Mouse (Mus musculus) hematopoietic stem cell, adult 5-6 weeks (primary cell): Measurements from ENCODE around the gene Knstrn. TPM values are rescaled to one million over a fixed set of nuclear protein-coding genes. Genes with fewer than 3 reads are reported as not detected.

Experiments
- ATAC-seq, 2 experiments: fragments of 125-278 bp in 1 of 2; replicated peaks in 1 of 2; 2 replicates each; pipeline ENCODE4 v1.8.0; 2016 to 2017; ENCODE audit warnings: inconsistent platforms in 2 of 2, mild to moderate bottlenecking in 2 of 2, moderate number of reproducible peaks in 2 of 2, low read depth in 1 of 2, moderate TSS enrichment in 1 of 2; ENCODE audit not compliant: low FRiP score in 2 of 2, poor library complexity in 2 of 2, severe bottlenecking in 2 of 2, insufficient read depth in 1 of 2, low TSS enrichment in 1 of 2
- total RNA-seq: library from RNA; stranded (forward); fragments of 172-1452, 232-1000 nt; gene quantifications from 2 replicates; pipeline ENCODE4 v1.2.3, GENCODE M21; 2017

Gene Knstrn
- total RNA-seq, 1 experiment from 2014 or later = 151 TPM

DNA sequence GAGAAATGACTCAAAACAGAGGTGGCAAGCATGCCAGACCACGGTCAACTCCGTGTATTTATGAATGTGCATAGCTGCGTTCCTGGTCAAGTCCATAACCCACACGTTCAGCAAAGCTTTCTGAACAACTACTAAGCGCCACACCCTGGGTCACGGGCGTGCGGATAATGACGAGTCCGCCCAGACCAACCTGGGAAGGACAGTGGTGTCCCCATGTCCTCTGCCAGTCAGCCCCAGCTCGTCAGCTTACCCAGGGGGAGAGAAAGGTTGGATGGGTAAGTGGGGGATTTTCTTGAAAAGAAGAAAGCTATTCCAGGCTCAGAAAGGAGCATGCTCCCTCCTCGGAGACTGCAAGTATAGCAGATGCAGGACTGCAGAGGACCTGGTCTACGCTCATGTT, 73.6 kb downstream of the Knstrn start:
- 0 out of 4 replicates have a peak, but pooled peaks of 1 of the 2 experiments have one; percentile 4 for ATAC-seq

DNA sequence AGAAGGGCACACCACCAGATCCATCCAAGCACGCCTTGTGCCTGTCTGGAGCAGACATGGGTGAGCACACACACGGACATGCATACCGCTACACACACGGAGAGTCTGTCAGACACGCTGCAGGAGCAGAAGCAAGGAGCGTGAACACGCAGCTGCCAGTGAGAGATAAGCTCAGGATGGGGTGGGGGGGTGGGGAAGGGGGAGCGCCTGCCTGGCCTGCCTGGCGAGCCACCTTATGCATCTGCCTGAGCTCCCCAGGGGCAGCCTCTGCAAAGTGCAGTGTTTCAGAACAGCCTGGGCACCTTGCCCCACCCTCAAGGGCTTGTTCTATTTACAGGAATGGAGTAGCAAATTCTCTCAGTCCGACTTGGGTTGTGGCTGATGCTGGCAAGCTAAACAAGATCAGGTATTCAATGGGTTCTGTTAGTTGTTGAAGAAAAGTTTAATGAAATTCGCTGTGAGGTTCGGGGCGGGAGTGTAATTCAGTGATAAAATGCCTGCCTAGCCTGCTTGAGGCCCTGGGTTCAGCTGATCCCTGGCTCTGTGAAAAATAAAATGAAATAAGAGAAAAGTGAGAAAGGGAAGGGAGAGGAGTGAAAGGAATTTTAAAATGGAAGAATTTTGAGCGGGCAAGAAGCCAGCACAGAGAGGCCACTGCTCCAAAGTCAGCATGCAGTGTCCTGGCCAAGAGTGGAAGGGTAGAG, 74.2 kb downstream of the Knstrn start:
- 0 out of 4 replicates have a peak, but pooled peaks have one; percentile 5 to 10 for ATAC-seq

DNA sequence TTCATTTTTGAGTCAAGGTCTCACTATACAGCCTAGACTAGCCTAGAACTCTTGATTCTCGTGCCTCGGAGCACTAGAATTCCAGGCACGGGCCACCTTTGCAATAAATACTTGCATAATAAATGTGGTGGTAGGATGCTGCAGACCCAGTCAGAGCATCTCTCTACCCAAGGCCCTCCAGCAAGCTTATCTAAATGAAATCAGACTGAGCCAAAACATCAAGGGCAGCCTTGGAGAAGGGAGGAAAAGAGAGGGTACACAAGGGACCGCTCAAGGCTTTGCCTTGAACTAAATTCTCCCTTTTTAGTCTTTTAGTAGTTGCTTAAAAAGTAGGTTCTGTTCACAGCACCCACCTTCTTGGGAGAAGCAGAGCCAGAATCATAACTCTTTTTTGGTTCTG, 77.4 kb downstream of the Knstrn start:
- ATAC-seq = no peak

DNA sequence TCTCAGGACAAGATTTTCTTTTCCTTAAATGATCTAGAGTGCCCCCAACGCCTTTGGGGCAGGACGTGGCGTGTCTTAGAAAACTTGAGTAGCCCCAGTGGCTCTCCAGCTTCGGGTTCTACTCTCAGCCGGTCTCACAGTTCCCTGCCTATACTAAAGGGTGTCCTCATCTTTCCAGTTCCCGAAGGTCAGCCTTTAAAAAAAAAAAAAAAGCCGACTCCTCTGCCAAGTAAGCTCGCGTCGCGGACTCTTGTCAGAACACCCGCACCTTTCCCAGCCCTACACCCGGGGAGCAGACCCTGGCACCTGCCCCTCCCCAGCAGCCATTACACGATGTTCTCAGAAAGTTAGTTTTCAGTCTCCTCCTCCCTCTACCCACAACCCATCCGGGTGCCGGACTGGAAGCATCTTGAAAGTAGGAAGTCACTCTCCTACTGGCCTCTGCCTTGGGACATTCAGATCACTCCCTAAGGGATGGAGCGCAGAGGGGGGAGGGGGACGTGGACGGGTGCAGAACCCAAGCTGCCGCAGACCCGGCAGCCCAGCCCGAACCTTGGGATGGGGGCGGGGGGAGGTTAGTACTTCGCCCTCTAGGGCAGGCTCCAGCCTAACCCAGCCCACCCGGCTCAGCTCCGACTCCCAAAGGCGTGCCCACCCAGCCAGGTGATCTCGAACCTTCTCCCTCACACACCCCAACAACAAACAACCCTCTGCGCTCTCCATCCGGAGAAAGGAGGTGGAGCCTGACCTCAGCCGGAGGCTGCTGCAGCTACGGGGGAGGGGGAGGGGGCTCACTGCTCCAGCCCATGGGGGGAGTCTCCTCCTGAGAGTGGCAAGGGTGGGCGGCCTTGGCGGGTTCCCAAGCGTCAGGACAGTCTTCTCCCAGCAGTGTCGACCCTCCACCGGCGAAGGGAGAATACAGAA, 82.4 kb downstream of the Knstrn start:
- ATAC-seq = peak in 1 of 2 experiments; percentile 50; a peak in 2 of 4 replicates

DNA sequence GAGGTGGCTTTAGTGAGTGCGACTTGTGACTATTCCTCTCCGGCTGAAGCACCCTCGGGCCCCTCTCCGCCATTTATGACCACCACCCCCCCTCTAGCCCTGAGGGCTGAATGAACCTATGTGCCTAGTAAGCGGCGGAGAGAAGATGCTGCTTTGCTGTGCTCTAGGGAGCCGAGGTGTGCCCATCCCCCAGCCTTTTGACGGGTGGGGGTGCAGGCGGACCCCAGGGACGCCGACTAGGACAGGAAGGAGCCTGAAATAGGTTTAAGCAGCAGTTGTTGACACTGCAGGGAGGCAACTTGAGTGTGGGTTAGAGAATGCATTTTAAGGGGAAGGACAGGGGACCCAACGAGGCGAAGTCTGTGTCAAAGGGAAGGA, 83.1 kb downstream of the Knstrn start:
- no peak for ATAC-seq

DNA sequence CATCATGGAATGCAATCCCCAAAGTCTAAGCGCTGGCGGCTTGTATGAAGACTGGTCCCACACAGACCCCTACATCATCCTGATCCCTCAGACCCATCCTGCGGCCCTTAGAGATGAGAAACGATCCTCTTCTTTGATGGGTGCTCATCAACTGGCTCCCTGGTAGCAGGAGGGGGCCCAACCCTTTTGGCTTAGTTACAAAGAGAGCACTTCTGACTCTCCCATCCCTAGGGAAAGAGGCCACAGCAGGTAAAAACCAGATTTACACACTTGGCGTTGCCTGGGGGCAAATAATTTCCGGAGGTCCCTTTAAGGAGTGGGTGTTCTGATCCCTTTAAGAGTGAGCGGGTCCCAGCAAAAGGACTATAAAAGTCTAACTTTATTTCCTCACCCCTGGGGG, 83.6 kb downstream of the Knstrn start:
- no peak for ATAC-seq

DNA sequence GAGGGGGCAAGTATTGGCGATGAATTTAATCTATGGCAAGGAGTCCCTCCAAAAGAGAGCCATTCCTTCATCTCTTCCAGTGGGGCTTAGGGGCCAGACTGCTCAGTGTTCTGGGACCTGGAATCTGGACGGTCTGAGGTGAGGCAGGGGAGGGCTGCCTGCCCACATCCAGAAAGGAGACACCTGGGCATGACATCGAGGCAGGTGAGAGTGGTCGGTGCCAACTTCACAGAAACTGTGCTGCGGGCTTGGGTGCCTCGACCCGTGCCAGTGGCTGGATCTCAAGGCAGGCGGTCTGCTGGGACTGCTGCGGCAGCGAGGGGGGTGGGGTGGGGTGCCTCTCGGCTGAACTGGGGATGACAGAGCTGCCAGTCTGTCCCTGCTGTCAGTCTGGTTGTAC, 84.0 kb downstream of the Knstrn start:
- ATAC-seq = no peak

DNA sequence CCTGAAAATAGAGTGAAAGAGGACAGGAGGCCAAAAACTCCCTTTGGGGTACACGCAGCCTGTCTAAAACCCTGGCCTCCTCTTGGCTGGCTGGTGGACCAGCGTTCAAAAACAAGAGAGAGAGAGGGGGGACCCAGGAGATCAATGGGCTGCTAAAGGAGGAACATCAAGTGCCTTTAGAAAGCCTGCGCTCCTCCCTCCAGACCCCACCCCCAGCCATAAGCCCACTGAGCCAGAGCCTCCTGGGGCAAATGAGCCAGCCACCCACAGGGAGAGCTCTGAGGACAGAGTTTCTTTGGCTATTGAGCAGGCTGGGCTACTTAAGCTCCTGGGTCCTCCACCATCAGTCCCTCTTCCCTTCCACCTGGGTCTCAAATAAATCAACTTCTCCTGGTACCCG, 85.0 kb downstream of the Knstrn start:
- no peak for ATAC-seq

DNA sequence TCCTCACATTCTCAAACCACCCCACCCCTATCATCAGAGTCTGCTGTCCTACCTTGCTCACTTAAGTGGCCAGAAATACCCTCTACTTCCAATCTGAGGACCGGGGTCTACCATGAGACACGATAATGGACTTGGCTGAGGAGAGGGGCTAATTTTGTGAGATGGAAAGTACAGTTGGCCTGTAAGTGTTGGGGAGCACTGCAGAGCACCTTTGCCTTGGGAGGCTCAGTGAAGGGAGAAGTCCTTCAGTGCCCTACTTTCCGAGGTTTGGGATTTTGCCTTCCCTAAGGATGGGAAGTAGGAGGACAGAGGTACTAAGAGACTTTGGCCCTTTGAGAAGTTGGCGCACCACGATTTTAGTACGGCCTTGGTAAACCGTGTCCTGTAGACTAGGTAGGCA, 85.5 kb downstream of the Knstrn start:
- no peak for ATAC-seq

DNA sequence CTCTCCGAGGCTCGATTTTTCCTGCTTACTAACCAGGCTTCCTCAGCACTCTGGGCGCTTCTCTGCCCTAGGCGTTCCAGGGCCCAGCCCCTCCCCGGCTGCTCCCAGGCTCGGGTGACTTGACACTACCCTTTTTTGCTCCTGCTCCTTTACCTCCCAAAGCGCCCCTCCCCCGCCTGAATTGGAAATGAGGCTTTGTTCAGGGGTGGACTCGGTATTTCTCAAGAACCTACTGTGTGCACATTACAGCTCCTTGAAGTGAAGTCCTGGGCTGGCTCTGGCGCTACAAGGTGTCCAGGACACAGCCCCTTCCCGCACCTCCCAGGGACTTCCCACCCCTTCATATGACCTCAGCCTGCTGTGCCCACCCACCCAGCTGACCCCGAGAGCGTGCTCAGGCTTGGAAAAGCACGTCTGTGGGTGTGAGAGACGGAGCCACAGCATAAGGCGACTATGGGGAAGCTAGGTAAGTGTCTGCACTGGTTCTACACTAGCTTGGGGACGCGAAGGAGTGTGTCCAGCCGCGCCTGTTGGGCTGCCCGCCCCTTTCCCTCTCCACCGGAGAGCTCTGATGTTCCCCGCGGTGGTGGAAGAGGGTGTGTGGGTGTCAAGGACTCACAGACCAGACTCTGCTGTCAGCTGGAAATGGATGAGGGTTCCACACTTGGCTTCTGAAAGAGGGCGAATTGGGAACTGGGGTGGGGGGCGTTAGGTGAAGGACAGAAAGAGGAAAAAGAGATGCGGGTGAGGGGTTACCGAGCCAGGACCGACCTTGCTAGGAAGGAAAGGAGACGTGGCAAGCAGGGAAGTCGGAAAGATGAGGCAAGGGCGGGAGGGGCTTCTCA, 86.4 kb downstream of the Knstrn start, which contains the start of gene Bahd1:
Bahd1 (plus strand) TSS at position 397 of the 845 bp plus-strand sequence.
- peak in 1 of 2 experiments; percentile 13; a peak in 1 of 4 replicates for ATAC-seq

DNA sequence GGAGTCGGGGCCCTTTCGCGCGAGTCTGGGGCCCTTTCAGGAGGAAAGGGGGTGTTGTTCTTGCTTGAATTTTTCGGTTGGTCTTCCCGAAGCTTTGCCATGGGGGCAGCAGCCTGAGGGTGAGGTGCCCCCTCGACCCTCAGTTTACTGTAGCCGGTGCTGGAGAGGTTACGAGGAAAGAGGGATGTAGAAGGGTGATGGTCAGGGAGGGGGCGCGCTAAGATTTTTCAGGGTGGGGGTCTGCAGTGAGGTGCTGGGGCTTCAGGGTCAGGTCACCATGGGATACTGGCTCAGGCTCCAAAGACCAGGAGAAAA, 87.0 kb downstream of the Knstrn start:
- ATAC-seq = no peak

DNA sequence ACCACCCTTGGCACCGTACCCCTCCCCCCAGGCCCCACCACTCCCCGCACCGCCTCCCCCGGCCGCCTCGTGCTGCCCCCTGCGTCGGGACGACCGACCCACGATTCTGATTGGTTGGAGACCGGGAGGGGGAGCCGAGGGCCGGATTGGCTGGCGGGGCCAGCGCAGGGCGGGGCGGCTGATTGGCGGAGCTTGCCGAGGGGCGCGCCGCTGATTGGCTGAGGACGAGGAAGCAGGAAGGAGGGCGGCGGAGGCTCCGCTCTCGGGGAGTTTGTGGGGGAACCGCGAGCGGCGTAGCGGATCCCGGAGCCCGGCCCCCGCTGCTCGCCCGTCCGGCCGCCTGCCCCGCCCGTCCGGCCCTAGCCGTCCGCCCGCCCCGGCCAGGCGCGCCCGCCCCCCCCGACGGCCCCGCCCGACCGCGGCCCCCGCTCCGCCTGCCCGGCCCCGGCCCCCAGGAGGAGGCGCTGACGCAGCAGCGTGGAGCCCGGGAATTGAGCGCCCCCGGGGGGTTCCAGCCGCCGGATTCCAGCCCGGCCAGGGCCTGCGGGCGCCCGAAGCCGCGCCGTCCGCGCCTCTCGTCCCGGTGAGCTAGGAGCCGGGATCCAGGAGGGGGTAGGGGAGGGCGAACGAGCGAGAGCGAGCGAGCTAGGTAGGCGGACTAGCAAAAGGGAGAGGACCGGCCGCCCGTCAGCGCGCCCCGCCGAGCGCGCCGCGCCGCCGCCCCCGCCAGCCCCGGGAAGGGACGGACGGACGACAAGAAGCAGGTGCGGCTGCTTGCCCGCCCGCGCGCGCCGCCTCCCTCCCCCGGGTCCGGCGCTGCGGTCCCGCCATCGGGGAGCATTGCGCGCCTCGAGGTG, 87.6 kb downstream of the Knstrn start:
- ATAC-seq = peak; percentile 78 to 86

DNA sequence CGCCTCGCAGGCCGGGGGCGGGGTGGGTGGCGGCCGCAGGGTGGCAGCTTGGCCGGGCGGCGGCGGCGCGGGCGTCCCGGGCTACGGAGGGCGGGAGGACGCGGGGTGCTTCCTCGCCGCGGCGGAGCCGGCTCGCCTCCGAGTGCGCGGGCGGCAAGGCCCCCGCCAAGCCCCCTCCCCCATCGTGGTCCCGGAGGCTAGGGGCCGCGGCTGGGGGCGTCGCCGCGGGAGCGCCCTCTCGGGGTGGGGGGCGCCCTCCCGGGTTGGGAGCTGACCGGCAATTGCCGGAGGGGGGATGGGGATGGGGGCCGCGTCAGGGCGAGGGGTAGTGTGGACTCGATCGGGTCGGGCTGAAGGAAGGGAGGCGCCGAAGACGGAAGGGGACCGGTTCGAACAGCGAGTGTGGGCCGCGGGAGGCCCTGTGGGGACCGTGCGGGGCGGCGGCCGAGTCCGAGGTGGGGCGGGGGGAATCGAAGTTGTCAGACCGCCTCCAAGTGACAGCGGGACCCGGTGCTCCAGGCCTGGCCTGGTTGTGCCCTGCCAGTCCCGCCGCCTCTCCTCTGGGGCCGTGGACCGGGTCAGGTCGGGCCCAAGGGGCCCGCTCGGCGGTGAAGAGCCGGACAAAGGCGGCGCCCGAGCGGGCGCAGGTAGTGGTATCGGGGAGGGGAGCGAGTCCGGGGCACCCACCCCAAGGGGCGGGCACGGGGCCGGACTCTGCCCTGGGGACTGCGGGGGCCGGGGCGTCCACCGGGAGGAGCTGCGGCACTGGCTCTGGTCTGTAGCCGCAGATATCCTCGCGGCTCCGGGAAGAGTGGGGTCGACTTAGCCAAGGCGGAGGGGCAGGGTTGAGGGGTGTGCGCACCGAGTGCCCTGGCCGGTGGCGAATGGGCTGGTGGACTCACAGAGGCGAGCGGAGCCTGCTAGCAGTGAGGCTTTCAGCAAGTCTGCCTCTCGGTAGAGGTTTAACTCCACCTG, 88.5 kb downstream of the Knstrn start:
- ATAC-seq = no peak

DNA sequence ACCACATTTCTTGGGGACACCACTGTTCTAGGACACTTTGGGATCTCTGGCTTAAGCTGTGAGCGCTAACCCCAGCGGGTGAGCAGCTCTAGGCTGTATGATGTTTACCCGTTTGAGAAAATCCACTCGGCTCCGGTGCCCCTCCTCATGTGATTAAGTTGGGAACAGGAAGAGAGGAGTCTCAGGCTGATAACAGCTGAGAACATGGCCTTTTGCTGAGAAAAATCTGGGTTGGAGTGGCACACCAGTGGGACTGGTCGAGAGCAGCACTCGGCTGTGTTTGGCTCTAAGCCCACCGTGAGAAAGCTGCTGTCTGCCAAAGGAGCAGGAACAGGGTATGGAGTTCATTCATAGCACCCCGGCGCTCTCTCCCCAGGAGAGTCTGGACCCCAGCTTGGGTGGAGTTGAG, 89.5 kb downstream of the Knstrn start:
- no peak for ATAC-seq
